Mouse (Mus musculus) frontal cortex, postnatal 14 days (tissue): ENCODE data around the gene Gpbp1l1.

Experiments used
- DNase-seq, 2 experiments: peaks; one replicate each; pipeline ENCODE4 v3.0.0; 2022; ENCODE audit warnings: low spot score in 2 of 2

Gpbp1l1 gene

GRCm38 (mm10) chr4:116635197-116635596, 77.7 kb downstream of the Gpbp1l1 start:
- DNase-seq, result no peak

GRCm38 (mm10) chr4:116638821-116639220, 81.4 kb downstream of the Gpbp1l1 start:
- no peak for DNase-seq

DNA sequence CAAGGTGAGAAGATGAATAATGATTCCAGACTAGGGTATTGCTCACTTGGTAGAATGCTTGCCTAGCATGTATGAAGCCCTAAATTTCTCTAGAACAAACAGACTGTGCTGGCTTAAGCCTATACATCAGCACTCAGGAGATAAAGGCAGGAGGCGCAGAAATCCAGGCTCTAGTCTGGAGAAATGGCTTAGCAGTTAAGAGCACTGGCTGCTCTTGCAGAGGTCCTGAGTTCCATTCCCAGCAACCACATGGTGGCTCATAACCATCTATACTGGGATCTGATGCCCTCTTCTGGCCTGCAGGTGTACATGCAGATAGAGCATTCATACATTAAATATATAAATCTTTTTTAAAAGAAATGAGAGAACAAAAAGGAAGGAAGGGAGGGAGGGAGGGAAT, 84.6 kb downstream of the Gpbp1l1 start:
- DNase-seq, result no peak
